Comparison of ENCODE assay signal across 9 mouse cellular contexts in genomic region chr1:106544817-106545612, GRCm38 (mm10).
DNase-seq lines count a peak whose midpoint lies in the region; ATAC-seq and TF ChIP-seq lines count a peak whose summit lies in the region.
"Had no signal": no experiment of that assay in that cellular context is flagged by ENCODE, and none has a peak within 500 bp of the region (broad histone marks: within the 10 kb centered on the region; RNA-seq: fewer than 3 reads in every experiment).

No protein-coding gene starts in this region.

- WGBS in kidney, embryonic 14.5 days, result 70% methylated on average over 6 of the region's 6 CpGs
- 30% methylated on average over 6 of the region's 6 CpGs for WGBS in liver, embryonic 14.5 days (ENCODE audit: insufficient replicate concordance)
- 69% methylated on average over 6 of the region's 6 CpGs for WGBS in forebrain, embryonic 12.5 days

- no peaks in the 10 kb centered on the region; the same call in 1 of the 2 replicates for H3K36me3 ChIP-seq in kidney, embryonic 14.5 days (ENCODE audit: control insufficient read depth, insufficient read depth, low read length)
- no peaks in the 10 kb centered on the region for H3K36me3 ChIP-seq in E14TG2a.4 (ENCODE audit: insufficient read depth, low read length)
- no peaks in the 10 kb centered on the region for H3K36me3 ChIP-seq in liver, embryonic 14.5 days (replicated peaks; ENCODE audit: control insufficient read depth, insufficient read depth, low read depth)
- H3K36me3 ChIP-seq in forebrain, embryonic 12.5 days (replicated peaks), result no peaks in the 10 kb centered on the region
- H3K36me3 ChIP-seq: limb, embryonic 15.5 days had no signal

- H3K4me2 ChIP-seq in kidney, embryonic 14.5 days (replicated peaks; ENCODE audit: low read depth, low read length), result no peak overlapping the region
- no peak overlapping the region for H3K4me2 ChIP-seq in liver, embryonic 14.5 days (ENCODE audit: low read depth)
- H3K4me2 ChIP-seq in forebrain, embryonic 12.5 days, result no peak overlapping the region
- H3K4me2 ChIP-seq: limb, embryonic 15.5 days had no signal

- intact Hi-C loops in heart, postnatal 36 days (cut with DNase I), result loop anchor here (1.0 to 5.0 kb wide), 3 partner anchors 82 to 172 kb away; no protein-coding TSS in a partner anchor

- peaks cover 9% of the 10 kb centered on the region; the same call in 1 of the 2 replicates for H3K4me1 ChIP-seq in kidney, embryonic 14.5 days (ENCODE audit: control insufficient read depth, insufficient read depth, low read length)
- no peaks in the 10 kb centered on the region for H3K4me1 ChIP-seq in E14TG2a.4 (replicated peaks; ENCODE audit: low read depth, low read length)
- peaks cover 0 to 4% of the 10 kb centered on the region in 2 experiments; a peak in 2 of 4 replicates for H3K4me1 ChIP-seq in liver, embryonic 14.5 days (replicated peaks; ENCODE audit: control insufficient read depth in 2 of 2, insufficient read depth in 2 of 2, low read length in 1 of 2)
- H3K4me1 ChIP-seq in forebrain, embryonic 12.5 days, result 0 out of 2 replicates have a peak, but pooled peaks cover 4% of the 10 kb centered on the region

- H3K27me3 ChIP-seq in kidney, embryonic 14.5 days (ENCODE audit: control insufficient read depth, insufficient read depth, low read length), result no peaks in the 10 kb centered on the region
- peaks cover 3% of the 10 kb centered on the region for H3K27me3 ChIP-seq in E14TG2a.4 (ENCODE audit: insufficient read depth, low read length)
- no peaks in the 10 kb centered on the region for H3K27me3 ChIP-seq in liver, embryonic 14.5 days (ENCODE audit: control insufficient read depth, insufficient read depth, low read length)
- H3K27me3 ChIP-seq in forebrain, embryonic 12.5 days, result no peaks in the 10 kb centered on the region
- H3K27me3 ChIP-seq: limb, embryonic 15.5 days had no signal

- peak; percentile 28 for DNase-seq in kidney, adult 11 months
- DNase-seq in adrenal gland, postnatal 25 days, result peak; percentile 58
- peak; percentile 66 to 79 for DNase-seq in heart, postnatal 36 days
- no peak for DNase-seq in liver, embryonic 14.5 days (ENCODE audit: low read depth in 3 of 3, low spot score in 3 of 3)
- peak; percentile 37 to 78 for DNase-seq in spleen, postnatal 10 days (ENCODE audit: low spot score in 2 of 2)

- no peak for TF ChIP-seq EP300 in liver, embryonic 14.5 days (IDR thresholded peaks at IDR 0.05; ENCODE audit: low read depth)

- no peaks in the 10 kb centered on the region for H3K9me3 ChIP-seq in kidney, embryonic 14.5 days (ENCODE audit: control insufficient read depth, low read length)
- no peaks in the 10 kb centered on the region for H3K9me3 ChIP-seq in E14TG2a.4 (ENCODE audit: low read length)
- H3K9me3 ChIP-seq in liver, embryonic 14.5 days (ENCODE audit: control insufficient read depth, low read length), result no peaks in the 10 kb centered on the region
- no peaks in the 10 kb centered on the region for H3K9me3 ChIP-seq in forebrain, embryonic 12.5 days
- H3K9me3 ChIP-seq: limb, embryonic 15.5 days had no signal

- H3K27ac ChIP-seq in kidney, embryonic 14.5 days (ENCODE audit: low read depth, low read length), result no peak overlapping the region
- no peak overlapping the region for H3K27ac ChIP-seq in liver, embryonic 14.5 days
- H3K27ac ChIP-seq in forebrain, embryonic 12.5 days, result no peak overlapping the region
- H3K27ac ChIP-seq: limb, embryonic 15.5 days had no signal

- no peak overlapping the region for H3K4me3 ChIP-seq in kidney, embryonic 14.5 days (ENCODE audit: low read length)
- H3K4me3 ChIP-seq in E14TG2a.4 (replicated peaks; ENCODE audit: low read length), result no peak overlapping the region
- no peak overlapping the region for H3K4me3 ChIP-seq in liver, embryonic 14.5 days (ENCODE audit: insufficient read depth in 1 of 2, low read depth in 2 of 2, low read length in 2 of 2)
- no peak overlapping the region for H3K4me3 ChIP-seq in forebrain, embryonic 12.5 days (replicated peaks)
- H3K4me3 ChIP-seq: limb, embryonic 15.5 days had no signal

- ATAC-seq in kidney, embryonic 14.5 days (ENCODE audit: low FRiP score, low TSS enrichment), result no peak
- no peak for ATAC-seq in liver, embryonic 14.5 days (ENCODE audit: insufficient read depth)
- no peak for ATAC-seq in forebrain, embryonic 12.5 days (ENCODE audit: low FRiP score)

- TF ChIP-seq CTCF in E14TG2a.4 (conservative IDR thresholded peaks at IDR 0.05; ENCODE audit: low read length), result peak; percentile 34
- TF ChIP-seq CTCF in liver, embryonic 14.5 days (IDR thresholded peaks at IDR 0.05; ENCODE audit: low read depth), result peak; percentile 47

- H3K9ac ChIP-seq in kidney, embryonic 14.5 days (ENCODE audit: low read depth, low read length), result no peak overlapping the region
- H3K9ac ChIP-seq in liver, embryonic 14.5 days (replicated peaks), result no peak overlapping the region
- no peak overlapping the region for H3K9ac ChIP-seq in forebrain, embryonic 12.5 days
- H3K9ac ChIP-seq: limb, embryonic 15.5 days had no signal

Comparison
In these comparisons a context has a peak if more than half of its experiments do, and no peak if none do; other contexts are left out.
1. DNase-seq: peak in kidney, adult 11 months (single experiment), adrenal gland, postnatal 25 days (single experiment), heart, postnatal 36 days (2 of 2) and spleen, postnatal 10 days (2 of 2); none in liver, embryonic 14.5 days (0 of 3).